Mouse (Mus musculus): ENCODE measurements around the gene Tpm4.
"Not testable (repeated sequence)": the region's sequence is repeated elsewhere in the genome, so short reads cannot be mapped to it uniquely, and the experiment has no call there.

Gene Tpm4

DNA sequence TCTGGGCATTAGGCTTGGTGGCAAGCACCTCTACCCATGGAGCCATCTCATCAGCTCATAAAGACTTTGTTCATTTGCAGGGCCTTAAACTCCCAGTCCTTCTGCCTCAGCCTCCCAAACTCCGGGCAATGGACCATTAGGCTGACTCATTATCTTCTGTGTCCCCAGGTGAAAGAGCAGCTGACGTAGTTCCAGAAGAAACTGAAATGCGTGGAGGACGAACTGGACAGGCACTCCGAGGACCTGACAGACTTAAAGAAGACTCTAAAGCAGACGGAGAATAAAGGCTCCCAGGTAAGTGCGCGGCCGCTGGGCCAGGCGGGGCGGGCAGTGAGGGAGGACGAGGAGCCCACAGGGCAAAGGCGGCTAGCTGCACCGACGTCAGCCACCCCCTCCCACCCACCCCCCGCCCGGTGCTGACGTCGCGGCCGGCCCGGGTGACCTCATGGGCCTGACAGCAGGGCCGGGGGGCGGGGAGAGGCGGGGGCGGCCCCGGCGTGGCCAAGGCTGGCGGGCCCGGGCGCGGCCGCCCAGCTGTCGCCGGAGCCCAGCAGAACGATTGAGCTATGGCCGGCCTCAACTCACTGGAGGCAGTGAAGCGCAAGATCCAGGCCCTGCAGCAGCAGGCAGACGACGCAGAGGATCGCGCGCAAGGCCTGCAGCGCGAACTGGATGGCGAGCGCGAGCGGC lies at the start of gene Tpm4:
Tpm4 (plus strand) TSS at position 220 of the 690 bp plus-strand sequence.
- no peak for DNase-seq (ENCODE audit: low spot score)

DNA sequence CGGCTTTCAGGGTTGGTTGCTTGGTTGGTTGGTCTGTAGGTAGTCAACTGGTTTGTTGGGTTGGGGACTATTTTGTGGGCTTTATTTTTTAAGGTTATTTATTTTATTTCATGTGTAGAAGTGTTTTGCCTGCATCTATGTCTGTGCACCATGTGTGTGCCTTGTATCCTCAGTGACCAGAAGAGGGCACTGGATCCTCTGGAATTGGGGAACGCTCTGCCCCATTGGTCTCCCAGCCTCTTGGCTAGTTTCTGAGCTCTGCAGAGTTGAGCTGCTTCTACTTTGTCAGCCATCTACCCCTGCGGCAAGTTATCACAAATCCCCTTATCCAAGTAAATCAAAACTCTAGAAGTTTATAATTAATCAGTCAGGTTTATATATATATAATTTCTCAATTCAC lies 47.2 kb upstream of the Tpm4 start:
- not testable (repeated sequence) for DNase-seq (ENCODE audit: low spot score)

- not testable (repeated sequence) for DNase-seq (ENCODE audit: low spot score)
Observed at GRCm38 (mm10) chr8:72096721-72097120, 38.1 kb upstream of the Tpm4 start.

- DNase-seq (ENCODE audit: low spot score) = not testable (repeated sequence)
Observed at GRCm38 (mm10) chr8:72099377-72100103, 35.2 kb upstream of the Tpm4 start.

DNA sequence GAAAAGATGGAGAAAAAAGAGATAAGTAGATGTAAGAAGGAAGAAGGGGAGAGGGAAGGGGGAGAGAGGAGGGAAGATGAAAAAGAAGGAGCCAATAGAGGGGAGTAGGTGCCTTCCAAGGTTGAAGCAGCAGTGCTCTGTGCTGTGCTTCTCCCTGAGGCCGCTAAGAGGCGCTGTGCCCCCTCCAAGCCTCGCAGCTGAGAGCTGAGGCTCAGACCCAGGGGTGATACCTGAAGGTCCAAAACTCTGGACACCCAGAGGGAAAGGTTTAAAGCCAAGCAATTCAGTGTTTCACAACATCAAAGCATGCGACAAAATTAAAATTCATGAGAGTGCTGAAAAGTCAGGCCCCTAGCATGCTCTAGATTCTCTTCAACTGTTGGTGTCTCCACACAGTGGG lies 29.6 kb upstream of the Tpm4 start:
- no peak for DNase-seq (ENCODE audit: low spot score)

GRCm38 (mm10) chr8:72106740-72107139 lies 28.0 kb upstream of the Tpm4 start, which contains the start of gene Olfr374:
Gene Olfr374 (plus strand): TSS chr8:72107040.
- no peak for DNase-seq (ENCODE audit: low spot score)

DNA sequence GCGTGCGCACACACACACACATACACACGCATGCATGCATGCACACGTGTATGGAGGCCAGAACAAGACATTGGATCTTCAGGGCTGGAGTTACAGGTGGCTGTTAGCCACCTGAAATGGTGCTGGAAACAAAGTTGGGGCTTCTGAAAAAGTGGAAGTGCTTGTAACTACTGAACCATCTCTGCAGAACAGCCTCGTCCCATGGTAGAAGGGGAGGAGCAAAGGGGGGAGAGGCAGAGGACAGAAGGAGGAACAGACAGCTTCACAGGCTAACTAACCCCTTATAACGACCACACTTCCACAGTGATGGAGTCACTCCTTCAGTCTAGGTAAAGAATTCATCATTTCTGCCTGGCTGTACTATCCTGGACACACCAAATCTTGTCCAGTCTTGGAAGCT lies 23.9 kb upstream of the Tpm4 start:
- DNase-seq (ENCODE audit: low spot score) = no peak

GRCm38 (mm10) chr8:72112486-72112885 lies 22.3 kb upstream of the Tpm4 start:
- DNase-seq (ENCODE audit: low spot score) = no peak

DNA sequence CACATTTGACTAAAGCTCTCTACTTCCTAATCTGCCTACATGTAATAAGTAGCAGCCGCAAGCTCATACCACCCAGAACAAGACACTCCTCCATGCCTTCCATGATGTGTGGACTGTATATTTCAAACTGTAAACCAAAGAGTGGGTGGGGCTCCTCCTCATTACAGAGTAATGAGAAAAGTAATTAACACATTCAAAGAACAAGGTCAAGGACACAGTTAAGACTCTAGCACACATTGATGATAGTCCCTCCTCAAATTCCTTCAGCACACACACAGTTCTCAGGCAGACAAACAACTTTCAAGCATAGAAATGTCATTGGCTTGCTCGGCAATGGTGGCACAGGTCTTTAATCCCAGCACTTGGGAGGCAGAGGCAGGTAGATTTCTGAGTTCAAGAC lies 19.6 kb upstream of the Tpm4 start:
- no peak for DNase-seq (ENCODE audit: low spot score)

- no peak for DNase-seq (ENCODE audit: low spot score)
Observed at GRCm38 (mm10) chr8:72118616-72119015, 16.2 kb upstream of the Tpm4 start.

GRCm38 (mm10) chr8:72121486-72121885 lies 13.3 kb upstream of the Tpm4 start:
- not testable (repeated sequence) for DNase-seq (ENCODE audit: low spot score)

DNA sequence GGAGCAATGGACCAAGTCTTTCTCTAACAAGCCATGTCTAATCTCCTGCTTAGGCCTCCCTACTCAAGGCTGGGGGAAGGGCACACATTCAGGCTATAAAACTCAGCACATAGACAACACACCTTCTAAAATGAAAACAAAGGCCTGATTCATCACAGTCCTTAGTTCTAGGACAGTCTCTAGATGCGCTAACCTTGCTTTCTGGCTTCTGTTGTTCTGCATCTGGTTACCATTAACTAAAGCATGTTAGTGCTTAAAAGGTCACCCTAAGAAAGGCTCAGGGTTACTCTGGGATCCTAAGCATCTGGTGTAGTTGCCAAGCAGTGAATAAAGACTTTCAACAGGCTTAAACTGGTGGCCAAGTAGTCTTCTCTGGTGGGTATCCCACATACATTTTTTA lies 12.8 kb upstream of the Tpm4 start:
- no peak for DNase-seq (ENCODE audit: low spot score)

DNA sequence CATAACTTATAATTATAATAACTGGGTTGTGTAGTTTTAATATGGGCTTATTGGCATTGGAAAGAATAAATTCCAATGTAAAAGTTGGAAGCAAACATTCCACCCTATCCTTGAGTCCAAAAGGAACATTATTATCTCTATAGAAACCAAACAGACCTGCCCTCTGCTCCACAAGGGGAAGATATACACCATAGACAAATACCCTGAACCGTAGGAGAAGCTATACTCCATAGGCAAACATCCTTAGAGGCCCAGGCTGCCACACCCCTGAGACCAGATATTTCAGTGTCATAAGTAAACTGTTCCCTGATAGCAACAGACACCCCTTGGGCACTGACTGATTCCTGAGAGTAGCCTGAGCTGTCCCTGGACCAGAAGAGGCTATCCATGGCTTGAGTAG lies 6.9 kb upstream of the Tpm4 start:
- no peak for DNase-seq (ENCODE audit: low spot score)

- no peak for DNase-seq (ENCODE audit: low spot score)
Observed at GRCm38 (mm10) chr8:72131251-72131650, 3.5 kb upstream of the Tpm4 start.

DNA sequence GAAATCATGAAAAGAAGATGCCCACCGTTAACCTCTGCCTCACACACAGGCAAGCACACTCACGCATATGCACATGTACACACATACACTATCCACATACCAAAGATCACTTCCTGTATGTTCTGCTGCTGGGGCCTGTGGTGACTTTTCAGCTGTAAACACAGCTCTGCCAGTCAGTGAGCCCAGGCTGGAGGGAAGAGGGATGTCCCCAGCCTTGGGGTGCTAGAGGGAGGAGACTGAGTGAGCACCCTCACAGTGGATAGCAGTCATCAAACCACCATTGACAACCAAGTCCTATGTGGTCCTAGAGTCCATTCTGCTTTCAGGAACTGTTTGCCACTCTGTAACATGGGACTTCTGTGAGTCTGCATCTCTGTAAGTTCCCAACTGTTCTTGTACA lies 2.9 kb upstream of the Tpm4 start:
- DNase-seq (ENCODE audit: low spot score) = no peak

- DNase-seq (ENCODE audit: low spot score) = no peak
Observed at GRCm38 (mm10) chr8:72132417-72132816, 2.4 kb upstream of the Tpm4 start.

- DNase-seq (ENCODE audit: low spot score) = no peak
Observed at GRCm38 (mm10) chr8:72132891-72133290, 1.9 kb upstream of the Tpm4 start.

DNA sequence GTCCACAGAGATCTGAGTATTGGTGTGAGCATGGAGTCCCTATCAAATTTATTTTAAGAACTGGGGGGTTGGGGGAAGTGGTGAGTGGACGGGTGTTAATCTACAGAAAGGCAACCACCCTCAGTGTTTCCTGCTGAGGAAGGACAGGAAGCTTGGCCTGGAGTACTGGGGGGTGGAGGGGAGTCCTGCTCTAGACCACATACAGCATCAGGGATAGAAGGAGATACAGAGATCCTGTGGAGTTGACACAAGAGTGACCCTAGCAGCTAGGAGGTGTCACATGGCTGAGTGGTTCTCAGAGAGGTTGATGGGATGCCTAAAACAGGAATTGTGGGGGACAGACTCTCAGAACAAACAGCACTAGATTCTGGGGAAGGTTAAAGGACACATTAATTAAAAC lies 1.3 kb upstream of the Tpm4 start:
- DNase-seq (ENCODE audit: low spot score) = no peak

- DNase-seq (ENCODE audit: low spot score) = no peak
Observed at GRCm38 (mm10) chr8:72135446-72136301, 899 bp downstream of the Tpm4 start.

- DNase-seq (ENCODE audit: low spot score) = no peak
Observed at GRCm38 (mm10) chr8:72136302-72136978, 1.7 kb downstream of the Tpm4 start.

- DNase-seq (ENCODE audit: low spot score) = no peak
Observed at GRCm38 (mm10) chr8:72137431-72137830, 2.7 kb downstream of the Tpm4 start.

DNA sequence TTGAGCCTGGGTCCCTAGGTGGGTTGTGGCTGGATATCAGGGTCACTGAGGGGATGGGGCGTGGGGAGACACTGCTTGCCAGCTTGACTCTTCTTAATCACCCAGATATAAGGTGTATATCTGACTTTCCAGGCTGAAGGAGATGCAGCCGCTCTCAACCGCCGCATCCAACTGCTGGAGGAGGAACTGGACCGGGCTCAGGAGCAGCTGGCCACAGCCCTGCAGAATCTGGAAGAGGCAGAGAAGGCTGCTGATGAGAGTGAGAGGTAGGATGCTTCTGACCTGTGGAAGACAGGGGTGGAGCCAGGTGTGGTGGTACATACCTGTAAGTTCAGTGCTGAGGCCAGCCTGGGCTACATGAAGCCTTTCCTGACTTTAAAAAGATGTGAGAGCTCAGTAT lies 3.7 kb downstream of the Tpm4 start:
- no peak for DNase-seq (ENCODE audit: low spot score)

Measured in layer of hippocampus, adult 9-10 months (tissue).